ENCODE assay signal across 24 mouse cellular contexts in genomic region chrX:166980504-166980903, GRCm38 (mm10).
A peak's percentile ranks its signal among the peaks of the same experiment; 100 is the strongest.
DNase-seq lines count a peak whose midpoint lies in the region; ATAC-seq and TF ChIP-seq lines count a peak whose summit lies in the region.
"Had no signal": no experiment of that assay in that cellular context is flagged by ENCODE, and none has a peak within 500 bp of the region (broad histone marks: within the 10 kb centered on the region; RNA-seq: fewer than 3 reads in every experiment).

No protein-coding gene starts in this region.

- H3K36me3 ChIP-seq in kidney, adult 2 months (ENCODE audit: control insufficient read depth, insufficient read depth, low read length): no peaks in the 10 kb centered on the region
- H3K36me3 ChIP-seq: forebrain, embryonic 10.5 days; heart, embryonic 12.5 days; limb, embryonic 15.5 days; lung, embryonic 15.5 days; midbrain, embryonic 10.5 days; neural tube, embryonic 15.5 days had no signal

- H3K27ac ChIP-seq in kidney, adult 2 months (ENCODE audit: insufficient read depth, low read depth, low read length): peak overlapping the region; percentile 56
- peak overlapping the region; percentile 48; the same call in 1 of the 2 replicates for H3K27ac ChIP-seq in layer of hippocampus, adult 2 months
- H3K27ac ChIP-seq in cerebellum, adult 2 months (ENCODE audit: insufficient read depth, low read length): no peak overlapping the region
- H3K27ac ChIP-seq: forebrain, embryonic 10.5 days; hindbrain, embryonic 14.5 days; limb, embryonic 15.5 days; liver, embryonic 14.5 days; lung, embryonic 15.5 days; midbrain, embryonic 10.5 days; neural tube, embryonic 15.5 days had no signal

- no peak for TF ChIP-seq CTCF in kidney, adult 2 months (conservative IDR thresholded peaks at IDR 0.05; ENCODE audit: insufficient read depth, insufficient read length, low read depth, low read length)
- TF ChIP-seq CTCF in layer of hippocampus, adult 2 months (conservative IDR thresholded peaks at IDR 0.05): no peak
- no peak for TF ChIP-seq CTCF in cerebellum, adult 2 months (IDR thresholded peaks at IDR 0.05; ENCODE audit: borderline replicate concordance, insufficient read depth, low read depth, low read length)

- no peaks in the 10 kb centered on the region; the same call in 1 of the 2 replicates for H3K4me1 ChIP-seq in kidney, adult 2 months (ENCODE audit: control insufficient read depth, insufficient read depth, low read length)
- H3K4me1 ChIP-seq in cerebellum, adult 2 months (ENCODE audit: control insufficient read depth, insufficient read depth, low read length): no peaks in the 10 kb centered on the region
- H3K4me1 ChIP-seq: forebrain, embryonic 10.5 days; heart, embryonic 12.5 days; limb, embryonic 15.5 days; lung, embryonic 15.5 days; midbrain, embryonic 10.5 days; neural tube, embryonic 15.5 days had no signal

- peak; percentile 69 for ATAC-seq in common myeloid progenitor, adult 5-6 weeks (replicated peaks; ENCODE audit: low read depth, poor library complexity, severe bottlenecking)
- ATAC-seq: forebrain, embryonic 16.5 days; inflammation-experienced regulatory T-cells, adult 6 months had no signal

- H3K4me3 ChIP-seq in kidney, adult 2 months (ENCODE audit: insufficient read depth, low read depth, low read length): no peak overlapping the region
- no peak overlapping the region for H3K4me3 ChIP-seq in layer of hippocampus, adult 2 months
- no peak overlapping the region for H3K4me3 ChIP-seq in cerebellum, adult 2 months (replicated peaks; ENCODE audit: insufficient read depth, low read depth, low read length)
- H3K4me3 ChIP-seq: forebrain, embryonic 10.5 days; heart, embryonic 12.5 days; limb, embryonic 15.5 days; lung, embryonic 15.5 days; midbrain, embryonic 10.5 days; neural tube, embryonic 15.5 days had no signal

- DNase-seq in kidney, adult 2 months: peak; percentile 17
- DNase-seq in kidney, postnatal 10 days: no peak
- no peak for DNase-seq in layer of hippocampus, adult 2 months (ENCODE audit: low spot score in 2 of 2)
- DNase-seq in layer of hippocampus, adult 18-20 months (ENCODE audit: low spot score in 2 of 2): no peak
- peak; percentile 3 for DNase-seq in naive thymus-derived CD4-positive, alpha-beta T cell, adult 2 months (ENCODE audit: low read depth)
- DNase-seq in cerebellum, adult 2 months: no peak
- no peak for DNase-seq in adrenal gland, adult 8-10 months
- DNase-seq: adrenal gland, adult 2 months; cerebellum, adult 18-20 months; cerebellum, postnatal 36 days; gastrocnemius, postnatal 10 days; left cerebral cortex, postnatal 4 days; lung, postnatal 36 days had no signal

- 60% methylated on average over 4 of the region's 4 CpGs for WGBS in kidney, adult 2 months
- 81% methylated on average over 4 of the region's 4 CpGs for WGBS in cerebellum, adult 2 months

- no peak for TF ChIP-seq POLR2A in kidney, adult 2 months (IDR thresholded peaks at IDR 0.05; ENCODE audit: low read depth, low read length)
- TF ChIP-seq POLR2A in cerebellum, adult 2 months (IDR thresholded peaks at IDR 0.05; ENCODE audit: borderline replicate concordance, insufficient read depth, low read length): no peak

- no peaks in the 10 kb centered on the region for H3K27me3 ChIP-seq in kidney, adult 2 months (replicated peaks; ENCODE audit: control insufficient read depth, insufficient read depth, low read length)
- H3K27me3 ChIP-seq in cerebellum, adult 2 months (ENCODE audit: control insufficient read depth, insufficient read depth, low read length): no peaks in the 10 kb centered on the region
- H3K27me3 ChIP-seq: heart, embryonic 12.5 days had no signal

Comparison
In these comparisons a context has a peak if more than half of its experiments do, and no peak if none do; other contexts are left out.
1. DNase-seq: peak in kidney, adult 2 months (single experiment) and naive thymus-derived CD4-positive, alpha-beta T cell, adult 2 months (single experiment); none in kidney, postnatal 10 days (single experiment), layer of hippocampus, adult 2 months (0 of 2), layer of hippocampus, adult 18-20 months (0 of 2), cerebellum, adult 2 months (0 of 2) and adrenal gland, adult 8-10 months (single experiment).